Mouse (Mus musculus): ENCODE measurements around the gene Gstp2. TPM values are rescaled to one million over a fixed set of nuclear protein-coding genes. Genes with fewer than 3 reads are reported as not detected.

Gene Gstp2
- 0.69 and 8.6 TPM in 2 replicates for total RNA-seq (2017)

DNA sequence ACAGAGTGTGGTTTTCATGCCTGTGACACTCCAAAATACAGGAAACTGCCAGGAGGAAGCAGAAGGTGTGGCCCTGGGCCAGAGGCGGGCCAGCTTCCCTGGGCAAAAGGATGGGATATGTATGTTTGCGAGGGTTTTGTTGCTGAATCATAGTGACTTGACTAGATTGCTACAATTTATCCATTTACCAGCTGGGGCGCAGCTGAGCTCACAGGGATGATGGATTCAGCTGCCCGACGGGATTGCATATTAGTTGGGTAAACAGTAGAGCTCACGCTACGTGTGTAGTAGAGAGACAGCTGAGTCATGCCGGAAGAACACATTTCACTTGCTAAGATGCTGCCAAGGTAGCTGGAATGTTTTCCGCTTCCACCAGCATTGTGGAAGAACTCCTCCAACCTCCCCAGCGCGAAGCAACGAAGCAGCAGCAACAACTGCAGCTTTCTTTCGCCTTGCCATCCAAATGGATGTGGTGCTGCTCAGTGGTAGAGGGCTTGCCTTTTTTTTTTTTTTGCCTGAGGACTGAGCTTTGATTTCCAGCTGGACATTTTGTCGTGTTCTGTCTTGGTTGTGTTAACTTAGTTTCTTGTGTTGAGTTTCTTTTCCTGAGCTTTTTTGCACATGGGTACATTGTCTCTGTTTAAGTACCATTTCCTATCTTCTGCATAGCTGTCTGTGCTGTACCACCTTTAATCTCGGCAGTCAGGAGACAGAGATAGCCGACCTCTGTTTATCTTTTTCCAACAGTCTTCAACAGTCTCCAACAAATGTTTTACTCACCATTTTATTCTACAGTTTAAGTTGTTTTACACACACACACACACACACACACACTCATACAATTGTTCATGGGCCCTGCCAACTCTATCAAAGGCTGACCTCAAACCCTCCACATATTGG lies at the start of gene Gstp2:
Gene Gstp2, minus strand, starts transcription at position 58 of the 900 bp plus-strand sequence.
- ATAC-seq (replicated peaks; ENCODE audit: low read depth, poor library complexity, severe bottlenecking): peak; percentile 59; the same call in 1 of the 2 replicates

DNA sequence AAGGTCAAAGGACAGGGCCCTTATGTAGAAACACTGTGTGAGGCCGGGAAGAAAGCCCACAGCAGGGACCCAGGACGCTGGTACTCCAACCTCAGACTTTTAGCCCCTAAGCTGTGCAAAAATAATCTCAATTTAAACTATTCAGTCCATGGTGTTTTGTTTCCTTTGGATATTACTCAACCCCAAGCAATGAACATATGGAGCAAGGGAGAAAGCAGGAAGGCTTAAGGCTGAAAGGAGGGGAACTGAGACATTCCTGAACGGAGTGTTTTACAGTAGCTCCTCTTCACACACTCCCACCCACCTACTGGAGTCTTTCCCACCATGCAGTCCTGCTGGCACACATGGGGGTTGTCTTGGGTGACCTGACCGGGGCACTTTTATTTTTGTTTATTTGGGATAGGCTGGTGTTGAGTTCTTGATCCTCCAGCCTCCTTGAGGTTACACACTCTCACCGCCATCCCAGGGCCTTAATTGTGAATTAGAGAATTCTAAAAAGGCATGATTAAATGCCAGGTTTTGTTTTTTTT lies 49.0 kb upstream of the Gstp2 start:
- no peak for ATAC-seq (replicated peaks; ENCODE audit: low read depth, poor library complexity, severe bottlenecking)

DNA sequence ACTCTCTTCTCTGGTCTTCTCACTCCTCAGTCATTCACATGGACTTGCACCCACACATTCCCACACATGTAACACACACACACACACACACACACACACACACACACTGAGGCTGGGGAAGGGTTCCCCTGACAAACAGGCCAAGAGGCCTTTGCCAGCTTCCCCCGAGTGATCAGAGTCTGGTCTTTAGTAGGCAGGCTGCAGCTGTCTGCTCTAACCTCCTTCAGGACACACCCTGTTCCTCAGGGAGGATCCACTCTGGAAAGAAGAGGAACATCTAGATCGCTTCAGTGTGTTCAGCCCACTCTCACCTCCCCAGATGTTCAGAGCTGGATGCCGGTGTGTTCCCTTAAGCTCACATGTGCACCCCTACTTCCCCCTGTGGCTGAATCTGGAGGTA lies 48.5 kb upstream of the Gstp2 start:
- no peak for ATAC-seq (replicated peaks; ENCODE audit: low read depth, poor library complexity, severe bottlenecking)

DNA sequence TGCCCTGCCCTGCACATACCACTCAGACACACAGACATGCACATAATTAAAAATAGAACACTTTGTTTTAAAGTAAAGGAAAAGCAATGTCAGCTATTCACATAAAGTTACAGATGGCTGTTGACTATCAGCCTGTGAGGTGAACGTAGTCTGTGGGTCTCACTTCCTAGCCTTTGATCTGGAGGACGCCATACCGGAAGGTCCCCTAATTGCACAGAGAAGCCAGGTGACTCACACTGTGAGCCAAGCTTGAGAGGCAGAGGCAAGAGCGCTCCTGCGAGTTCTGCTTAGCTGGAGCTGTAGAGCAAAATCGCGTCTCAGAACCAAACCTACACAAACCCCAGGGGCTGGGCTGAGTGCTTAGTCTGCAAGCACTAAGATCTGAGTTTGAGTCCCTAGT lies 47.9 kb upstream of the Gstp2 start:
- no peak for ATAC-seq (replicated peaks; ENCODE audit: low read depth, poor library complexity, severe bottlenecking)

DNA sequence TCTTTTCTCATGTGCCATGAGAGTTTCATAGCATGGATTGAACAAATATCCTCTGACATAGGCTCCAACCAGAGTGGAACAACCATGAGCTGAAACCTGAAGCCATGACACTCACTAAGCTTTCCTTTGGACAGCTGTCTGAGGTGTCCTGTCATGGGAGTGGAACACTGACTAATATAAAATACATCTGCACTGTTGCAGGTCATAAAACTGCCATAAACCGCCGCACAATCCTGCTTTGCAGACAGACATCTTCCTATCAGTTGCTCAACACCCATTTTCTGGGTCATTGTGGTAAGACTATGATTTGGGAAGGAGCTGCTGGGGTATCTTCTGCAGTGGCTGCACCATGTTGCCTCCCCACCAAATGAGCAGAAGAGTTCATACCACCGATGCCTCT lies 46.9 kb upstream of the Gstp2 start:
- ATAC-seq (replicated peaks; ENCODE audit: low read depth, poor library complexity, severe bottlenecking): no peak

DNA sequence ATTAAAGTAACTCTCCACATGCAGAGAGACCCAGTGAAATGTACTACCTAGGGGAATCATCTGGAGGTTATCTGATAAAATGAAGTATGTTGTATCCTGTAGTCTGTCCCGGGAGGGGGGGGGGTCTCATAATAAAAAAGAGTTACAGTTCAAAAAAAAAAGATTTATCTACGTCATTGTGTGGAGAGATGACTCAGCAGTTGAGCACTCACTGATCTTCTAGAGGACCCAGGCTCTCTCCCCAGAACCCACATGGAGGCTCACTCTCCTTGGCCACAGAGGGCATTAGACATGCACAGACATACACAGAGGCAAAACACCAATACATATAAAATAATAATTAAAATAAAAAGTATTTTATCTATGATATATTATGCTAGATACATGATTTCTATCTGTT lies 45.6 kb upstream of the Gstp2 start:
- no peak for ATAC-seq (replicated peaks; ENCODE audit: low read depth, poor library complexity, severe bottlenecking)

DNA sequence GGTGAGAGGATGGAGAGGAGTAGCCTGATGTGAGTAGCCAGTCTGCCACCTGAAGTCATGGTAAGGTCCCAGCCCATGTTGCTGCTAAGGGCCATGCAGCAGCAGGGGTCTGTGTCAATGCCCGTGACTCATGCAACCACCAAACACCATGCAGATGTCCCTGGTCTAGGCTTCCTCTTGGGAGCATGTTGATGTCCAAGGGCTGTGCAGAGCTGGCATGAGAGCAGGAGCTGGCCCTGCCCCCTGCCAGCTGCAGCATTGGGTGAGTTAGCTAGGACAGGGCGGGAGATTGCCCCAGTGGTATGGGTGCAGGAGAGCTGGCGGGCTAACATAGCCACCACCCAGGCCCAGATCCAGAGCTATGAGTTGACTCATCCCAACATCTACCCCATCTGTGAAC lies 44.6 kb upstream of the Gstp2 start:
- no peak for ATAC-seq (replicated peaks; ENCODE audit: low read depth, poor library complexity, severe bottlenecking)

DNA sequence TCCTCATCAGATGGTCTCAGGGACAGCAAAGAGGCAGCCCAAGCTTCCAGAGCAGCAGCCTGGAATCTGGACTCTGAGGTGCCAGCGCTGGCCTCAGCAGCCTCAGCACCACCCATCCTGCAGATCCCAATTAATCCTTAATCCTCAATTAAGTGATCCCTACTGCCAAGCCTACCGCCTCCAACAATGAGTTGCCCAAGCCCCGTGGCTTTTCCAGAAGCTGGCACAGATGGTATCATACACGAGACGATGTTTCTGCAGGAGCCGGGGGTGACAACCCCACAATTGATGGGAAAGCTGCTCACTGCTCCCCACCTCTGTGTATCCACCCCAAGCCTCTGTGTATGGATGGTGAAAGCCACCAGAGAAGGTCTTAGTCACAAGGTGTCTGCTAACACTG lies 43.3 kb upstream of the Gstp2 start:
- ATAC-seq (replicated peaks; ENCODE audit: low read depth, poor library complexity, severe bottlenecking): no peak

DNA sequence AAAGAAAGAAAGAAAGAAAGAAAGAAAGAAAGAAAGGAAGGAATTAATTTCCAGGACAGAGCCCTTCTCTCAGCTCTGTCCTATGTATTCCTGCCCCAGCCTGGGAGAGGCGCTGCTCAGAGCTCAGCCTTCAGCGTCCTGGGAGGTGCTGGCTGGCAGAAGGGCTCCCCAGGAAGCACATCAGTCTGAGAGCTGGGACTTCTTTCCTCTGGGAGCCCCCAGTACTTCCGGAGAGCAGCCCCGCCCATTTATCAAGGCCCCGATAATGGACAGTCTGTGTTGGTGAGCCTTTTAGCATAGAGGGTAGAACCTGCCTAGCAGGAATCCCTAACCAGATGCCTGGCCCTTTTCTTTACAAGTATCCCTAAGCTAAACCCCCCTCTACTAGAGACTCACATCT lies 42.3 kb upstream of the Gstp2 start:
- no peak for ATAC-seq (replicated peaks; ENCODE audit: low read depth, poor library complexity, severe bottlenecking)

DNA sequence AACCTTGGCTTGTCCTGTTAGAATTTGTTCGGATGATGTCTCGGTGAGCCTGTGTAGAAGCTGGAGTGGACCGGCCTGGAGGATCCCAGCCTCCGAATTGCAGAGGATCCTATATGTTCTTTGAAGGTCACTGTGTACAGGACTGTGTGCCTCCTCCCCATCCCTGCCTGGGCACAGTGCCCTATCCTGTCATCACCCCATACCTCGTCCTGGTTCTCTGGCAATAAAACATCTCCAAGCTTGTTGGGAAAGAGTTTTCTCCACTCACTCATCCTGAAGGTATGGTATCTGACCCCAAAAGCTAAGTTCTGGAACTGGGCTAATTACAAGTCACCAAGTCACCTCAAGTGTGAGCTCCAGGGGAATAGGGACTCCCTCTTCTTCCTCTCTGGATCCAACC lies 41.3 kb upstream of the Gstp2 start:
- ATAC-seq (replicated peaks; ENCODE audit: low read depth, poor library complexity, severe bottlenecking): no peak

DNA sequence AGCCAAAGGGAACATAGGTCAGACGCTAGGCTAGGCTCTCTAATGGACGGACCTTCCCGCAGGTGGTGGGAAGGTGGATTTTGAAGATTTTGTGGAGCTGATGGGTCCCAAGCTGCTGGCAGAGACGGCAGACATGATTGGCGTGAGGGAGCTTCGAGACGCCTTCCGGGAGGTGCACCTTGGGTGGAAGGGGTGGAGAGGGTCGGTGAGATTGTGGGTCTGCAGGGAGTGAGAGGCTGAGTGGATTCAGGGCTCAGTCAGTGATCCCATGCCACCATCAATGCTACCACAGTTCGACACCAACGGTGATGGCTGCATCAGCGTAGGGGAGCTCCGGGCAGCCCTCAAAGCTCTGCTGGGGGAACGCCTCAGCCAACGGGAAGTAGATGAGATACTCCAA lies 40.3 kb upstream of the Gstp2 start:
- ATAC-seq (replicated peaks; ENCODE audit: low read depth, poor library complexity, severe bottlenecking): no peak

DNA sequence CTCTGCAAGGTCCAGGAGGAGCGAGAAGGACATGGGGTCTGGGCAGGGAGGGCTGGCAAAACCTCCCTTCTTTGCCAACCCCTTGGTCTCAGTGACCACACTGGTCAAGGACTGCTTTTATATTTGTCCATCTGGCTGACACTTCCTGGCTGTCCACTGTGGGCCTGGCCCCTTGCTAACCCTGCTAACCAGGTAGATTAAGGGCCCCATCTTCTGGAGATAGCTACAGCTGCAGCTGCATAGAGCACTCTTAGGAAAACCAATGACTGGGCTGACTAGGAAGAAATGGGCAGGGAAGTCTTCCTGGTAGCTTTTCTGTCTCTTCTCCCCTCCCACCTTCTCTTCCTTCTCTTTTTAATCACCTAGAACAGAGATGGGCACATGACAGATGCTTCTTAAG lies 39.2 kb upstream of the Gstp2 start:
- ATAC-seq (replicated peaks; ENCODE audit: low read depth, poor library complexity, severe bottlenecking): no peak

DNA sequence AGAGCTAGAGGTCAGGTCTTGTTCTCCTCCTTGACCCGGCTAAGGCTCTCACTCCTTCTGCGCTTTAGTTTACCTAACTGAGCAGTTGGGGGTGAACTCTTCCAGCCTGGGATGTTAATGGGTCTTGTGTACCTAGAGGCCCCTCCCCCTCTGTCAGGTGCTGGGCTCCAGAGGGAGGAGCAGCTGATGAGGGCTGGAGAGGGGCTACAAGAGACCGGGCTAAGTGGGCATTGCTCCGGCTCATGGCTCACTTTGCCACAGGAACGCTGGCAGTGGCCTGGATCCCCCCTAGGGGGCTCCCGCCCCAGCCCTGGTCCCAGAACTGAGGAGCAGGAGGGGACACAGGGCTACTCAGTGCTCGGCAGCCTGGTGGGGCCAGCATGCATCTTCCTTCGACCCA lies 38.0 kb upstream of the Gstp2 start:
- no peak for ATAC-seq (replicated peaks; ENCODE audit: low read depth, poor library complexity, severe bottlenecking)

DNA sequence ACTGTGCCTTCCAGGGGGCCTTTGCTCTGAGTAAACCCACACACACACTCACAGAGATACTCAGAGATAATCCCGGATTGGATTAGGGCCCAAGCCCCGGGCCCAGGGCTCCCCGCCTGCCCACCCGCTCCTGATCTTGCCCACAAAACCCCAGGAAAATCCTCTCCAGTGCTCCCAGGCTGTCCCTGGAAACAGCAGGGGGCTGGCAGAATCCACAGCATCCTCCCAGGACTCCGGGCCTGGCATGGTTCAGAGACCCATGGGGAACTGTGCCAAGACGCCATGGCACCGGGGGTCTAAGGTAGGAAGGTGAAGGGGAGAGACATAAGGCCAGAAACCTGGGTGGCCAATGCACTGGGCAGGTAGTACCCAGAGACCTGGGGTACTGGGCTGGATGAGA lies 37.5 kb upstream of the Gstp2 start:
- no peak for ATAC-seq (replicated peaks; ENCODE audit: low read depth, poor library complexity, severe bottlenecking)

DNA sequence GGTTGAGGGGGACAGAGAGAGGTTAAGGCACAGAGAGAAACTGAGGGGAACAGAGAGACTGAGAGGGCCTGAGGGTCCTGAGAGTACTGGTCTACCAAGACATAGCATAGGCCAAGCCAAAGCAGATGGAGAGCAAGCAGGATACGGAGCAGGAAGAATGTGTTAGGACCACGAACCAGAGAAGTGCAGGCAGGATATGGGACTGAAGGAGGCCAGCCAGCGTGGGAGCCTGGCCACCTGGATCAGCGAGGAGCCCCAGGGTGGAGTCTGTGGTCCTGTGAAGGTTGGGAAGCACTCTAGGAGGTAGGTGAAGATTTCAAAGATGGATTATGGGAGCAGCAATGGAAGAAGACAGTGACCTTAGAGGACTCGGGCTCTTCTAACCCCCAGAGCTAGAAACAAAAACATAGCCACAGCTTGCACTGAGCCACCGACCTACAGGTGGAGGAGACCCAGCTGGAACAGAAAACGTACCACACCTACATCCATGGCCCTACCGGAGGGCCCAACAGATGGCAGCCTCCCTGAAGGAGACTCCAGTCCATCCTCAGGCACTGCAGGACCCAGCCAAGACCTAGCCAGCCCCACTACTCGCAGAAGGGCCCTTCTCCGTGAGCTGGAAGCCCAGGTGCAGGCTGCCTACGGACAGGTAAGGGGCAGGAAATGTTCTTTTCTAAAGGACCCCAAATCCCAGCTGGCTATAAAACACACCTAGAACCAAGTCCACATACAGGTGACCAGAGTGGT lies 36.6 kb upstream of the Gstp2 start:
- ATAC-seq (replicated peaks; ENCODE audit: low read depth, poor library complexity, severe bottlenecking): no peak

DNA sequence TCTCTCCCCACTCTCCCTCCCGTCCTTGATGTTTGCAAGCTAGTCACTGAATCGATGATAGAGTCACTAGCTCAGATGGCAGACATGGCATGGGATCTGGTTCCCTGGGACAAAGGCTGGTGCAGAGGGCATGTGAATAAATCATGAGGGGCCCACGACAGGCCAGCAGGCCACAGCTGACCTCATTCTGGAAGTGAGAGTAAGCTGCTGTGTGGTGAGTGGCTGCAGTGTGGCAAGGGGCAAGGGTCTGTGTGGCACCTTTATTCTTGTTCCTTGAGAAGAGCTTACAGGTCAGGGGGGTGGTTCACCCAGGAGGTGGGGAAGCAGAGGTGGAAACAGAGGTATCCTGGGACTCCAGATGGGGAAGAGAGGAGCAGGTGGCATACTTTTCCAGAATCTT lies 35.6 kb upstream of the Gstp2 start, which contains the start of gene Cabp2:
Gene Cabp2, plus strand, starts transcription at position 185 of the 400 bp plus-strand sequence.
- no peak for ATAC-seq (replicated peaks; ENCODE audit: low read depth, poor library complexity, severe bottlenecking)

DNA sequence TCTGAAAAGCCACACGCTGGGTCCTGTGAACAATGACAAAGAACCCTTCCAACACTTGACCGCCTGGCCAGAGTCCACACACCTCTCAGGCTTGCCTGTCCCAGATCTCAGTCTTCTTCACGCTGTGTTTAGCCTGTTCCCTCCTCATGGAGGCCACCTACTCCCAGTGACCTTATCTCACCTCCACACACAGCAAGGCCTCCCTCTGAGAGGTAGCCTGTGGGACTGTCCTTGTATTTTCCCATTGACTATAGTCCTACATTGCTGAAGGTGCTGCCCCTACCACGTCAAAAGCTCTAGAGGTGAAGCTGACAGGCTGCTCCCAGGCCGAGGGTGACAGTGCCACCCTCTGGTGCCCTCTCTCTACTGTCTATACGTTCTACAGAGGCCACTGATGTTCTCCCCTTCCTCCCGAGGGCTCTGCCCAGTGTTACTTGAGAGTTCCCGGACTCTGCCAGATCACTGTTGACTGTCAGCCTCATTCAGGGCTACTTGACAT lies 34.7 kb upstream of the Gstp2 start:
- no peak; the same call in 1 of the 2 replicates for ATAC-seq (replicated peaks; ENCODE audit: low read depth, poor library complexity, severe bottlenecking)

DNA sequence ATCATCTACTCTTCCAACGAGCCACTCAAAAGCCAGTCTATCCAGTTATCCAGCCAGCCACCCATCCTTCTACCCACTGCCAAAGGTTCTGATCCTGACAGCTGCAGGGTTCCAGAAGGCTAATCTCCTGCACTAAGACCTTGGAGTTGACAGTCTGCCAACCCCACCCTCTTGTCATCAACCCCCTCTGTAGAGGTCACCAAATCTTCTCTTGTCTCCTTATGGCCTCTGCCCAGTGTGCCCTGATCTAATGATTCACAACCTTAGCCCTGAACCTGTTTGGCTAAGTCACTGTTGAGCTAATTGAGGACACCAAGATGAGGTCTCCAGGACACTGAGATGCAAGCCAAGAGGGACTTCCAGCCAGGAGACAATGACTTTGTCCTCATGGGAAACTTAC lies 33.8 kb upstream of the Gstp2 start:
- ATAC-seq (replicated peaks; ENCODE audit: low read depth, poor library complexity, severe bottlenecking): no peak

DNA sequence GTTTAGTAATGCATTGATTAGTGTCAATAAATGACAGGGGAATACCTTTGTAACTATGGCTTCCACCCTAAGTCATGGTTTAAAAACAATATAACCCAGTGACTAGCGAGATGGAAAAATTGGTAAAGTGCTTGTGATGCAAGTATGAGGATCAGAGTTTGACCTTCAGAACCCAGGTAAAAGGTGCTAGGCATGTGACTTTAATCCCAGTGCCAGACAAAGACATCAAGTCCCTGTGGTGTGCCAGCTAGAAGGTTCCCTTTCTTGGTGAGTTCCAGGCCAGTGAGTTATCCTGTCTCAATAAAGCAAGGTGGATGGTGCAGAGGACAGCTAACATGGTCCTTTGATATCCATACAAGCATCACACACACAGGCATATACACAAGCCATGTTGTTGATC lies 29.7 kb upstream of the Gstp2 start:
- ATAC-seq (replicated peaks; ENCODE audit: low read depth, poor library complexity, severe bottlenecking): no peak

DNA sequence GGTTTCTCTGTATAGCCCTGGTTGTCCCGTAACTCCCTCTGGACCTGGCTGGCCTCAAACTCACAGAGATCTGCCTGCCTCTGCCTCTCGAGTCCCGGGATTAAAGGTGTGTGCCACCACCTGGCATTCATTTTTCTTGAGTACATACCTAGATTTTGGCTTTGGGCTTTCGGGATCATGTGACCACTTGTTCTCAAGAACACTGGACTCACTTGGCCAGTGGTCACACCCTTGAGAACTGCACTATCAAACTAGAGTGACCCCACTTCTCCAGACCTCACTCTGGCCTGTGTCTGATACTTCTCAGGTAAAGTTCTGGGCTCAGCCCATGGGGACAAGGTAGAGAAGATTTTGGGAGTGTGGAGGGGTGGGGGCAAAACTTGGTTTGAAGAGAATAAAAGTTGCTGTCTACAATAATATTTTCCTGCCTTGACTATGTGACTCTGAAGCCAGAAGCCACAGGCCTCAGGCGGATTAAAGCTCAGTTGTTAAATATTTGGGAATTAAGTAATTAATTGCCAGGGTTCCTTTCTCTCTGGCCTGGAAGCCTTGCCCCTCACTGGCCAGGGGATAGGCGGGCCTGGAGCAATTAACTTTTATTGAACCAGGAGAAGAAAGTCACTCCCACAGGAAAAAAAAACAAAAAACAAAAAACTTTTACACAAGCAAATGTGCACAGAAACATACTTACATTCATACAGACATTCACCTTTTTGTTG lies 27.0 kb upstream of the Gstp2 start:
- ATAC-seq (replicated peaks; ENCODE audit: low read depth, poor library complexity, severe bottlenecking): no peak

Measured in common myeloid progenitor, adult 5-6 weeks (primary cell).